Mouse (Mus musculus): ENCODE results near the gene Mrps18b.

DNA sequence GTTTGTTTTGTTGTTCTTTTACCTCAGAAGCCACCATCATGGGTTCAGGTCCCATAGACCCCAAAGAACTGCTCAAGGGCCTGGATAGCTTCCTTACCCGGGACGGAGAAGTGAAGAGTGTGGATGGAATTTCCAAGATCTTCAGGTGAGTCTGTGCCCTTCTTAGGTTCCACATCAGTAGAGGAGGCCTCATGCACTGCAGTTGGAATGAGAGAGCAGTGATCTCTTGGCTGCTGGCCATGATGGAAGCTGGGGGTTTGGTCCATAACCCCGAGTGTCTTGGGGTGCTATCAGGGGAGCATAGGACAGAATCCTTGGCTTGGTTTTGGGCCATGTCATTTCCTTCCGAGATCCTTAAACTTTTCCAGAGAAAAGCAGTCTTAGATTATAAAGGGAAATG is 7.1 kb upstream of the Mrps18b start:
- TF ChIP-seq EP300 (IDR thresholded peaks at IDR 0.05; ENCODE audit: low read depth) = no peak
- TF ChIP-seq CTCF (IDR thresholded peaks at IDR 0.05; ENCODE audit: low read depth) = no peak

Data from liver, postnatal 0 days (tissue).